Mouse (Mus musculus): Measurements from ENCODE around the gene Prrx1. TPM values are rescaled to one million over a fixed set of nuclear protein-coding genes. Genes with fewer than 3 reads are reported as not detected.
A peak's percentile ranks its signal among the peaks of the same experiment; 100 is the strongest.

Prrx1 gene
- total and polyA plus RNA-seq, 2 experiments from 2014 or later = 4.3 to 7.8 TPM

DNA sequence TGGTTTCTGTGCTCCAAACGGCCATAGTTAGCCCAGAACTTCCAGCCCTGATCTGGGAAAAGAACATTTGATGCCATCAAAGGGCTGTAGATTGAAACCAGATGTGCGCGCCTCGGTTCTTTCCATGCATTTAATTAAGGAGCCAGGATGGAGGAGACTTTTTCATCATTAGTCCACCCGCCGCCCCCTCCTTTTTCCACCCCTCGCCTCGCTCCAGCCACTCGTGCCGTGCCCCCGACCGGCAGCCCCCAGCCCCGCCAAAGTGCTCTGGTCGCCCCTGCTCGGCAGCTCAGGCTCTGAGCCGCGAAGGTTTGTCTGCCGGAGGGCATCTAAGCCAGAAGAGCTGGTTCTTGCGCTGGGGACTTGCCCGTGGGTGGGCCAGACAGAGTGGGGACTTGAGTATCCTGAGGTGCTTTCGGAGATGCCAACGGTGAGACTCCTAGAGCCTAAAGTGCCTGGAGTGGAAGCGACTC is 1.4 kb upstream of the Prrx1 start:
- TF ChIP-seq CTCF (IDR thresholded peaks at IDR 0.05) = no peak
- no peak overlapping the region for H3K27ac ChIP-seq (ENCODE audit: low read depth, low read length)
- H3K4me1 ChIP-seq (ENCODE audit: insufficient read depth, low read length) = peaks cover 6% of the 10 kb centered on the region; the same call in 1 of the 2 replicates
- ATAC-seq (ENCODE audit: low FRiP score) (no peak), DNase-seq (ENCODE audit: low spot score) (no peak)
- no peaks in the 10 kb centered on the region for H3K36me3 ChIP-seq (ENCODE audit: insufficient read depth, low read length)
- H3K9ac ChIP-seq (replicated peaks; ENCODE audit: low read length, poor library complexity, severe bottlenecking) = no peak overlapping the region
- 3% methylated on average over 23 of the region's 23 CpGs for WGBS
- peak overlapping the region; percentile 70 for H3K4me2 ChIP-seq (ENCODE audit: low read depth, low read length, poor library complexity, severe bottlenecking)
- H3K9me3 ChIP-seq (ENCODE audit: low read length) = no peaks in the 10 kb centered on the region
- H3K4me3 ChIP-seq (ENCODE audit: low read depth, low read length) = peak overlapping the region; percentile 13; the same call in 1 of the 2 replicates
- peaks cover 34% of the 10 kb centered on the region for H3K27me3 ChIP-seq (ENCODE audit: insufficient read depth, low read length)

DNA sequence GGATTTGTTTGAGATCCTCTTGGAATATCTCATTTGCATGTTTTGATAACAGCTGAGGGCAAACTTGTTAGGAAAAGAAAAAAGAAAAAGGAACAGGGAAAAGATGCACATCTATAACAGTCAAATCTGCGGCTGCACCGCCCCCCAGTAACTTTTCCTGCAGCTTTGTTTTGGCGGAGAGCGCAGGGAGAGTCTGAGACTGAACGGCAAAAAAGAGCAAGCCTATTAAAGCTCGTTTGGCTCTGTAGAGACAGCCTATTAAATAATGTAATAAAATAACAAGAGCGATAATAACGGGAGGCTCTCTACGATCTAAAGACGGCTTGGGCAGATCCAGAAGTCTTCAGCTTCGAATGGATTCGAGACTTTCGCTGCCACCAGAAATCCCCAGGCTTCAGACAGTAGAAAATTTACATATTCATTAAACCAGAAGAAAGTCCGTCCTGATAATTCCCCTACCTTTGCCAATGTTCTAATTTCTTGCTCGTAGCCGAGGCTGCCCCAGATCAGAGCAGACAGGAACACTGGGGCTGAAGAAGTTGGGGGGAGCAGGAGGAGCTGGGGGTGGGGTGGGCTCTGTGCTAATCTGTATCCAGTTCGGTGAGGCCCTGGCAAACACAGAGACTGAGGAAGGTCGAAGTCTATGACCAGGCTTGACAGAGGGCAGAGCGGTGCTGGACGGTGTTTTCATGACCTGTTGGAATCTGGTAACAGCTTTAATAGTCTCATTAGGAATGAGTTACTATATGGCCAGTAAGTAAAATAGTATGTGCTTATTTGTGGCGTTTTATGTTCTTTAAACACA is 613 bp upstream of the Prrx1 start:
- Histone ChIP-seq H3K9ac (replicated peaks; ENCODE audit: low read length, poor library complexity, severe bottlenecking) (no peak overlapping the region), H3K36me3 (ENCODE audit: insufficient read depth, low read length) (no peaks in the 10 kb centered on the region), H3K4me1 (ENCODE audit: insufficient read depth, low read length) (peaks cover 6% of the 10 kb centered on the region; the same call in 1 of the 2 replicates), H3K4me2 (ENCODE audit: low read depth, low read length, poor library complexity, severe bottlenecking) (peak overlapping the region; percentile 70), H3K27me3 (ENCODE audit: insufficient read depth, low read length) (peaks cover 41% of the 10 kb centered on the region), H3K9me3 (ENCODE audit: low read length) (no peaks in the 10 kb centered on the region), H3K4me3 (ENCODE audit: low read depth, low read length) (peak overlapping the region; percentile 42; the same call in 1 of the 2 replicates), H3K27ac (ENCODE audit: low read depth, low read length) (no peak overlapping the region)
- DNase-seq (ENCODE audit: low spot score) = peak; percentile 5
- no peak for ATAC-seq (ENCODE audit: low FRiP score)
- no peak for TF ChIP-seq CTCF (IDR thresholded peaks at IDR 0.05)
- WGBS = under 1% methylated on average over 21 of the region's 21 CpGs

DNA sequence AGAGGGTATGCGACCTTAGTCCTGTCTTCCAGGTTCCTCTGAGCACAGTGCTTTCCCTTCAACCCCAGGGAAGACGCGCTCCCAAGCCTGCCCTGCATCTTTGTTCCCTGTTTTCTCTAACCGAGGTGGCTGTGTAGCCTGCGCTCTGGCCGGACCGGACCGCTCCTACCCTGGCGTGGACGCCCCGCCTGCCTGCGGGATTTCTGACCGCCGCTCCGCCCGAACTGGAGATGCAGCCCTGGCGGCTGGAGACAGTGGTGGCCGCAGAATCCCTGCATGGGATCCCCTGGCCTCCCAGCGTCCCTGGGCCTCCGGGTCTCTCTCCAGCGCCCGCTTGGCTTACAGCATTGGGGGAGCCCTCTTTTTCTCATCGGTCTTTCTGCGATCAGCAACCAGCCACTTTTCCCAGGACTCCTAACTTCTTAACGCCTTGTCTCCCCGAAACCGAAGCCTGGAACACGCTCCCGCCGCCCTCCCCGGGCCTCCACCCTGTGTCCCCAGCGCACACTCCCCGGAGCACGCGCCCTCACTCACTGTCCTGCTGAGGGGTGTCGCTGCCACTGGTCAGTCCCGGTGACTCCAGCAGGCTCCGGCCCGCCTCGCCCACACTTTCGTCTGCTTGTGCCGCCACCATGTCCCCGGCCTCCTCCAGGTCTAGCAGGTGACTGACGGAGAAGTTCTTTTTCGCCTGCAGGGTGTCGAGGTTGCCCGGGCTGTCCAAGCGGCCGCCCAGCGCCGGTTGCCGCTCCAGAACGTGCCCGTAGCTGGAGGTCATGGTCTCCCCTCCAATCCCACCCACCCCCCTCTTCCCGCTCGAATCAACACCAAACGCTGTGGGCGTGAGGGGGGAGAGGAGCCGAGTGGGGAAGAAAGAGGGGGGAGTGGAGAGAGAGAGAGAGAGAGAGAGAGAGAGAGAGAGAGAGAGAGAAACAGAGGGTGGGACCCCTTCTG is 1.4 kb downstream of the Prrx1 start:
- Histone ChIP-seq H3K9ac (replicated peaks; ENCODE audit: low read length, poor library complexity, severe bottlenecking) (peak overlapping the region; percentile 54), H3K4me3 (ENCODE audit: low read depth, low read length) (peak overlapping the region; percentile 42), H3K4me1 (ENCODE audit: insufficient read depth, low read length) (peaks cover 11% of the 10 kb centered on the region; the same call in 1 of the 2 replicates), H3K27ac (ENCODE audit: low read depth, low read length) (peak overlapping the region; percentile 47; the same call in 1 of the 2 replicates), H3K36me3 (ENCODE audit: insufficient read depth, low read length) (no peaks in the 10 kb centered on the region), H3K9me3 (ENCODE audit: low read length) (no peaks in the 10 kb centered on the region), H3K27me3 (ENCODE audit: insufficient read depth, low read length) (peaks cover 55% of the 10 kb centered on the region), H3K4me2 (ENCODE audit: low read depth, low read length, poor library complexity, severe bottlenecking) (peak overlapping the region; percentile 70)
- no peak for TF ChIP-seq CTCF (IDR thresholded peaks at IDR 0.05)
- ATAC-seq (ENCODE audit: low FRiP score) = peak; percentile 53
- under 1% methylated on average over 53 of the region's 59 CpGs for WGBS
- DNase-seq (ENCODE audit: low spot score) = peak; percentile 4

DNA sequence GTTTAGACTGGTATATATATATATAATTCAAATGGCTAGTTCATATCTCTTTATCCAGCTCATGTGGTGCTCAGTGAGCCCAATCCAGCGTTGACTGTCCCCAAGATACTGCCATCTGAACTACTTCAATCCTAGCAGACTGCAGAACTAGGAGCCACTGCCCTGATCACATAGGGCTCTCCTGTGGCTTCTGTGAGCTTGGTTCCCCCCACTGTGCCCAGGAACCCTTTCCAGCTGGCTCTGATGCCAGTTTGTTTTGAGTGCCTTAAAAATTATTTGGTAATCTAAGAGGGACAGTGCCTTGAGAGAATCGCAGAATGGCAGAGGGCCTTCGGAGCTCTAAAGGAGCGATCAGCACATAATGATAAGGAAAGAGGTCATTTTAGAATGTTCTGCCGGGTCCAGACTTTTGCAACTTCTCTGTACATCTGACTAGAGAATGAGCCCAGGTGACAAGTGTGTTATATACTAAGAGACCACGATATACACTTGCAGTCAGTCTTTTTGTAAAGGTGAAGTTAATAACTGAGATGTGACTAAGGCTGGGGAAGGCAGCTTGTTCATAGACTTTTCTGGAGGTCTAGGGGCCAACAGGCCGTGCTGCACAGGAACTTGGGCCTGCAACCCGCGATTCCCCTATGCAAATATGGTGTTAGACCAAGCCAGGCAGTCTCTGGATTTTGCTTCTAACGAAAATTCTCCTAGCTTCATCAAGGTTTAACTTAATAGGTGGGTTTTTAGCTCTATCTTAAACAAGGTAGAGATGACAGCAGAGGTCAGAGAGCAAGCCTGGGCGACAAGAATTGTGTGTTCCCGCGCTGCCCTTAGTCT is 2.3 kb downstream of the Prrx1 start:
- DNase-seq (ENCODE audit: low spot score) = no peak
- H3K9me3 ChIP-seq (ENCODE audit: low read length) = no peaks in the 10 kb centered on the region
- peak overlapping the region; percentile 42 for H3K4me3 ChIP-seq (ENCODE audit: low read depth, low read length)
- H3K27me3 ChIP-seq (ENCODE audit: insufficient read depth, low read length) = peaks cover 63% of the 10 kb centered on the region
- peak overlapping the region; percentile 70 for H3K4me2 ChIP-seq (ENCODE audit: low read depth, low read length, poor library complexity, severe bottlenecking)
- no peak for ATAC-seq (ENCODE audit: low FRiP score)
- peaks cover 11% of the 10 kb centered on the region; the same call in 1 of the 2 replicates for H3K4me1 ChIP-seq (ENCODE audit: insufficient read depth, low read length)
- no peak overlapping the region for H3K27ac ChIP-seq (ENCODE audit: low read depth, low read length)
- no peaks in the 10 kb centered on the region for H3K36me3 ChIP-seq (ENCODE audit: insufficient read depth, low read length)
- 21% methylated on average over 13 of the region's 13 CpGs for WGBS
- no peak for TF ChIP-seq CTCF (IDR thresholded peaks at IDR 0.05)
- H3K9ac ChIP-seq (replicated peaks; ENCODE audit: low read length, poor library complexity, severe bottlenecking) = peak overlapping the region; percentile 54; the same call in 1 of the 2 replicates
